ENCODE assay signal across 8 mouse cellular contexts in the genomic region with DNA sequence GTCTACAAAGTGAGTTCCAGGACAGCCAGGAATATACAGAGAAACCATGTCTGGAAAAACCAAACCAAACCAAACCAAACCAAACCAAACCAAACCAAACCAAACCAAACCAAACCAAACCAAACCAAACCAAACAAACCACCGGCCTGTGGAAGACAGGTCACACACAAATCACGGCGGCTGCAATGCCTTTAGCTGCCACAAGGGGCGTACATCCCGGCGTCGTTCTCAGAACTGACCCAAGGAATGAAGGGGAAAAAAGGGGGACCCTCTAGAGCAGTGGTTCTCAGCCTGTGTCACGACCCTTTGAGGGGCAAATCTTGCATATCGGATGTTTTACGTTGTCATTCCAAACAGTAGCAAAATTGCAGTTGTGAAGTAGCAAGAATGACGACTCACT. TPM values are rescaled to one million over a fixed set of nuclear protein-coding genes. Genes with fewer than 3 reads are reported as not detected.
DNase-seq lines count a peak whose midpoint lies in the region; ATAC-seq and TF ChIP-seq lines count a peak whose summit lies in the region.

No protein-coding gene starts in this region.

- TF ChIP-seq POLR2A in MEL (IDR thresholded peaks at IDR 0.05; ENCODE audit: control insufficient read depth in 1 of 2, insufficient read depth in 1 of 2, low read depth in 1 of 2, low read length in 2 of 2, poor library complexity in 1 of 2): no peak

- no peaks in the 10 kb centered on the region for H3K27me3 ChIP-seq in MEL (ENCODE audit: control insufficient read depth in 1 of 2, insufficient read depth in 2 of 2, low read length in 2 of 2)

- H3K4me1 ChIP-seq in MEL (ENCODE audit: control insufficient read depth in 1 of 2, insufficient read depth in 2 of 2, low read length in 2 of 2): no peaks in the 10 kb centered on the region

- H3K36me3 ChIP-seq in MEL (ENCODE audit: control insufficient read depth in 1 of 2, insufficient read depth in 2 of 2, low read length in 2 of 2): no peaks in the 10 kb centered on the region

- TF ChIP-seq RAD21 in MEL (IDR thresholded peaks at IDR 0.05; ENCODE audit: low read depth, low read length): no peak

- H3K9me3 ChIP-seq in MEL (replicated peaks; ENCODE audit: insufficient read depth, low read length): no peaks in the 10 kb centered on the region

- no peak overlapping the region for H3K27ac ChIP-seq in MEL (ENCODE audit: control insufficient read depth, low read depth, low read length)

- DNase-seq in CD4-positive, CD25-positive, alpha-beta regulatory T cell, adult 2 months (ENCODE audit: low read depth, low spot score): peak; percentile 55
- DNase-seq in layer of hippocampus, adult 11-12 months (ENCODE audit: low spot score): peak; percentile 48
- no peak for DNase-seq in layer of hippocampus, postnatal 36 days
- peak; percentile 7 for DNase-seq in MEL (ENCODE audit: low read depth, low spot score)
- peak; percentile 43 for DNase-seq in embryo, embryonic 9.5 days (ENCODE audit: extremely low spot score)
- peak; percentile 41 to 57 for DNase-seq in lung, postnatal 4 days
- peak; percentile 42 to 61 for DNase-seq in thymus, postnatal 36 days

- no peak for TF ChIP-seq EP300 in MEL (IDR thresholded peaks at IDR 0.05; ENCODE audit: low read depth in 1 of 2, low read length in 2 of 2)

- H3K4me3 ChIP-seq in MEL (ENCODE audit: control insufficient read depth in 1 of 2, insufficient read depth in 1 of 2, low read depth in 2 of 2, low read length in 2 of 2): no peak overlapping the region

- no peak for ATAC-seq in CD4-positive, CD25-positive, alpha-beta regulatory T cell, adult 4 months

- peak; percentile 40 to 58 (median 42) for TF ChIP-seq CTCF in MEL (IDR thresholded peaks at IDR 0.05 in 2 of 3, conservative IDR thresholded peaks at IDR 0.05 in 1 of 3; ENCODE audit: control insufficient read depth in 1 of 3, insufficient read depth in 1 of 3, low read depth in 2 of 3, low read length in 3 of 3, poor library complexity in 1 of 3, severe bottlenecking in 1 of 3)

- H3K79me2 ChIP-seq in MEL (ENCODE audit: control insufficient read depth, insufficient read depth, low read length, poor library complexity): no peaks in the 10 kb centered on the region

- no peak overlapping the region for H3K9ac ChIP-seq in MEL (ENCODE audit: control insufficient read depth, low read depth, low read length, poor library complexity, severe bottlenecking)

TF ChIP-seq in MEL, 35 proteins besides CTCF, POLR2A, EP300 and RAD21:
- no peak for TF ChIP-seq CHD2 (IDR thresholded peaks at IDR 0.05; ENCODE audit: low read length)
- no peak for TF ChIP-seq ZKSCAN1 (IDR thresholded peaks at IDR 0.05; ENCODE audit: low read depth, low read length)
- no peak for TF ChIP-seq USF1 (IDR thresholded peaks at IDR 0.05; ENCODE audit: low read depth, low read length)
- no peak for TF ChIP-seq ETS1 (IDR thresholded peaks at IDR 0.05; ENCODE audit: low read depth, low read length)
- TF ChIP-seq TBP (IDR thresholded peaks at IDR 0.05; ENCODE audit: low read depth, low read length): no peak
- TF ChIP-seq KAT2A (conservative IDR thresholded peaks at IDR 0.05; ENCODE audit: low read depth, low read length): no peak
- no peak for TF ChIP-seq MAZ (IDR thresholded peaks at IDR 0.05; ENCODE audit: low read depth, low read length)
- no peak for TF ChIP-seq USF2 (IDR thresholded peaks at IDR 0.05; ENCODE audit: borderline replicate concordance in 1 of 2, insufficient read depth in 1 of 2, low read depth in 1 of 2, low read length in 2 of 2)
- no peak for TF ChIP-seq ZC3H11A (IDR thresholded peaks at IDR 0.05; ENCODE audit: low read depth, low read length)
- TF ChIP-seq NRF1 (IDR thresholded peaks at IDR 0.05; ENCODE audit: insufficient read depth, low read depth, low read length, poor library complexity, severe bottlenecking): no peak
- TF ChIP-seq GATA1 (IDR thresholded peaks at IDR 0.05; ENCODE audit: low read depth, low read length): no peak
TF ChIP-seq in MEL: peak in this region for 0.

RNA-seq across cellular contexts. Expression of a gene that starts 12.8 kb away (rescaled TPM):
- not detected for polyA plus RNA-seq in CD4-positive, CD25-positive, alpha-beta regulatory T cell, adult 4 months (2017; shearing (Covaris generic))
- total RNA-seq in layer of hippocampus, postnatal 36 days (2021): 10 to 100 TPM; 15.7 to 15.9 TPM
- not detected in 2 replicates for total RNA-seq in MEL (2012; rRNA removed)
- polyA plus RNA-seq in MEL (2012; ENCODE audit: insufficient read depth in 1 of 2, insufficient read length in 2 of 2, low read depth in 1 of 2, low replicate concordance in 2 of 2, missing spikeins in 1 of 2): not detected

Comparison
In these comparisons a context has a peak if more than half of its experiments do, and no peak if none do; other contexts are left out.
1. DNase-seq: peak in CD4-positive, CD25-positive, alpha-beta regulatory T cell, adult 2 months (single experiment), layer of hippocampus, adult 11-12 months (single experiment), MEL (single experiment), embryo, embryonic 9.5 days (single experiment), lung, postnatal 4 days (2 of 2) and thymus, postnatal 36 days (2 of 2); none in layer of hippocampus, postnatal 36 days (0 of 2).
2. RNA of a gene that starts 12.8 kb away (total RNA-seq): 15.7 to 15.9 TPM in layer of hippocampus, postnatal 36 days; not detected in MEL; every median in the first group is over 10 times any median in the second.